Mouse (Mus musculus): Measurements from ENCODE around the gene Atrip. TPM values are rescaled to one million over a fixed set of nuclear protein-coding genes. Genes with fewer than 3 reads are reported as not detected.

Atrip gene
- total and polyA plus RNA-seq, 2 experiments = 5.1 to 10.3 TPM

GRCm38 (mm10) chr9:109111101-109111500 lies 37.2 kb upstream of the Atrip start:
- Histone ChIP-seq H3K9ac (ENCODE audit: low read depth, low read length) (no peak overlapping the region), H3K27me3 (ENCODE audit: control insufficient read depth, insufficient read depth, low read length) (no peaks in the 10 kb centered on the region), H3K4me1 (ENCODE audit: control insufficient read depth, insufficient read depth, low read length) (peaks cover 2% of the 10 kb centered on the region; the same call in 1 of the 2 replicates), H3K27ac (replicated peaks; ENCODE audit: insufficient read depth, low read depth, low read length) (no peak overlapping the region), H3K36me3 (ENCODE audit: control insufficient read depth, insufficient read depth, low read length) (peaks cover 18% of the 10 kb centered on the region; the same call in 1 of the 2 replicates), H3K4me3 (ENCODE audit: insufficient read depth, low read depth, low read length) (no peak overlapping the region), H3K79me2 (ENCODE audit: control insufficient read depth, insufficient read depth, low read length) (no peaks in the 10 kb centered on the region)
- WGBS = 81% methylated on average over 4 of the region's 4 CpGs
- DNase-seq (ENCODE audit: extremely low read depth, low read depth, low spot score) = no peak
- TF ChIP-seq POLR2A (IDR thresholded peaks at IDR 0.05; ENCODE audit: extremely low read depth, insufficient read depth, low read length) (no peak), CTCF (IDR thresholded peaks at IDR 0.05; ENCODE audit: low read depth, low read length) (no peak)

GRCm38 (mm10) chr9:109110240-109110639 lies 36.3 kb upstream of the Atrip start:
- Histone ChIP-seq H3K36me3 (ENCODE audit: control insufficient read depth, insufficient read depth, low read length) (peaks cover 13% of the 10 kb centered on the region; the same call in 1 of the 2 replicates), H3K27me3 (ENCODE audit: control insufficient read depth, insufficient read depth, low read length) (no peaks in the 10 kb centered on the region), H3K4me1 (ENCODE audit: control insufficient read depth, insufficient read depth, low read length) (peaks cover 2% of the 10 kb centered on the region; the same call in 1 of the 2 replicates), H3K4me3 (ENCODE audit: insufficient read depth, low read depth, low read length) (no peak overlapping the region), H3K27ac (replicated peaks; ENCODE audit: insufficient read depth, low read depth, low read length) (no peak overlapping the region), H3K9ac (ENCODE audit: low read depth, low read length) (no peak overlapping the region), H3K79me2 (ENCODE audit: control insufficient read depth, insufficient read depth, low read length) (no peaks in the 10 kb centered on the region)
- TF ChIP-seq POLR2A (IDR thresholded peaks at IDR 0.05; ENCODE audit: extremely low read depth, insufficient read depth, low read length) (no peak), CTCF (IDR thresholded peaks at IDR 0.05; ENCODE audit: low read depth, low read length) (no peak)
- no peak for DNase-seq (ENCODE audit: extremely low read depth, low read depth, low spot score)
- 96% methylated on average over 11 of the region's 11 CpGs for WGBS

GRCm38 (mm10) chr9:109107341-109107740 lies 33.4 kb upstream of the Atrip start:
- Histone ChIP-seq H3K4me1 (ENCODE audit: control insufficient read depth, insufficient read depth, low read length) (no peaks in the 10 kb centered on the region), H3K36me3 (ENCODE audit: control insufficient read depth, insufficient read depth, low read length) (peaks cover 3% of the 10 kb centered on the region; the same call in 1 of the 2 replicates), H3K79me2 (ENCODE audit: control insufficient read depth, insufficient read depth, low read length) (no peaks in the 10 kb centered on the region), H3K27me3 (ENCODE audit: control insufficient read depth, insufficient read depth, low read length) (no peaks in the 10 kb centered on the region), H3K9ac (ENCODE audit: low read depth, low read length) (no peak overlapping the region), H3K27ac (replicated peaks; ENCODE audit: insufficient read depth, low read depth, low read length) (no peak overlapping the region), H3K4me3 (ENCODE audit: insufficient read depth, low read depth, low read length) (no peak overlapping the region)
- WGBS = 84% methylated on average over 6 of the region's 6 CpGs
- DNase-seq (ENCODE audit: extremely low read depth, low read depth, low spot score) = no peak
- TF ChIP-seq POLR2A (IDR thresholded peaks at IDR 0.05; ENCODE audit: extremely low read depth, insufficient read depth, low read length) (no peak), CTCF (IDR thresholded peaks at IDR 0.05; ENCODE audit: low read depth, low read length) (no peak)

DNA sequence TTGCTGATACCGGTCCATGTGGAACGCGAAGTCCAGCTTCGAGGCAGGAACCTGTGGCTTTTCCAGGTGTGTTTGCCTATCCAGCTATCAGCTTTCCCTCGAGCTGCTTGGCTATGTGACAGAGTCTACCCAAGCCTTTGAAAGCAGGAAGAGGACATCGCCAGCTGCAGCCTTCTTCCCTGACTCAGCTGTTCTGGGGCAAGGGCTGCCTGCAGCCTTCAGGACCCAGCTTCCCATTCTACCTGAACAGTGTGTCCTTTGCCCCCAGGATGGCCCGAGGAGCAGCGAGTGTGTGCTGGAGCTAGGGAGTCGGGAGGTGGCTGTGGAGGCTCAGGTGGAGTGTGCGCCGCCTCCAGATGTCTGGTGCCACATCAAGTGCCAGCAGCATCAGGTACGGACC lies 31.7 kb upstream of the Atrip start:
- H3K27me3 ChIP-seq (ENCODE audit: control insufficient read depth, insufficient read depth, low read length) = no peaks in the 10 kb centered on the region
- H3K9ac ChIP-seq (ENCODE audit: low read depth, low read length) = no peak overlapping the region
- no peaks in the 10 kb centered on the region for H3K4me1 ChIP-seq (ENCODE audit: control insufficient read depth, insufficient read depth, low read length)
- H3K27ac ChIP-seq (replicated peaks; ENCODE audit: insufficient read depth, low read depth, low read length) = no peak overlapping the region
- H3K79me2 ChIP-seq (ENCODE audit: control insufficient read depth, insufficient read depth, low read length) = no peaks in the 10 kb centered on the region; the same call in 1 of the 2 replicates
- H3K36me3 ChIP-seq (ENCODE audit: control insufficient read depth, insufficient read depth, low read length) = peaks cover 3% of the 10 kb centered on the region; the same call in 1 of the 2 replicates
- WGBS = 76% methylated on average over 12 of the region's 12 CpGs
- TF ChIP-seq CTCF (IDR thresholded peaks at IDR 0.05; ENCODE audit: low read depth, low read length) = no peak
- TF ChIP-seq POLR2A (IDR thresholded peaks at IDR 0.05; ENCODE audit: extremely low read depth, insufficient read depth, low read length) = no peak
- no peak for DNase-seq (ENCODE audit: extremely low read depth, low read depth, low spot score)
- no peak overlapping the region for H3K4me3 ChIP-seq (ENCODE audit: insufficient read depth, low read depth, low read length)

GRCm38 (mm10) chr9:109105011-109105410 lies 31.1 kb upstream of the Atrip start:
- no peak for TF ChIP-seq POLR2A (IDR thresholded peaks at IDR 0.05; ENCODE audit: extremely low read depth, insufficient read depth, low read length)
- WGBS = 89% methylated on average over 12 of the region's 12 CpGs
- no peaks in the 10 kb centered on the region for H3K27me3 ChIP-seq (ENCODE audit: control insufficient read depth, insufficient read depth, low read length)
- peaks cover 3% of the 10 kb centered on the region; the same call in 1 of the 2 replicates for H3K36me3 ChIP-seq (ENCODE audit: control insufficient read depth, insufficient read depth, low read length)
- H3K9ac ChIP-seq (ENCODE audit: low read depth, low read length) = no peak overlapping the region
- peaks cover 1% of the 10 kb centered on the region; the same call in 1 of the 2 replicates for H3K79me2 ChIP-seq (ENCODE audit: control insufficient read depth, insufficient read depth, low read length)
- no peaks in the 10 kb centered on the region for H3K4me1 ChIP-seq (ENCODE audit: control insufficient read depth, insufficient read depth, low read length)
- no peak overlapping the region for H3K4me3 ChIP-seq (ENCODE audit: insufficient read depth, low read depth, low read length)
- DNase-seq (ENCODE audit: extremely low read depth, low read depth, low spot score) = no peak
- H3K27ac ChIP-seq (replicated peaks; ENCODE audit: insufficient read depth, low read depth, low read length) = no peak overlapping the region

DNA sequence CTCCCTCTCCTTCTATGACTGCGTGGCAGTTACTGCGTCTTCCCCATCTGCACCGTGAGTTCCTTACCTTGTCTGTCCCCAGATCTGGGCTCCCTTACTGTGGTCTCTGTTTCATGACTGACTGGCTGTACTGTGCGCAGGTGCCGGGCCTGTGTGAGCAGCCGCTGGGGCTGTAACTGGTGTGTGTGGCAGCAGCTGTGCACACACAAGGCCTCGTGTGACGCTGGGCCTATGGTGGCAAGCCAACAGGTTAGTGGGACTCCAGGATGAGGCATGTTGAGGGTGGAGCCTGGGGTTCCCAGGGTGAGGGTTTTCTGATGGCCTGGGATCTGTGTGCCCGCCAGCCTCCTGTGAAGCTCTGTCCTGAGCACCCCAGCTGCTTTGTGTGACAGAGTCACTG lies 30.2 kb upstream of the Atrip start:
- Histone ChIP-seq H3K4me3 (ENCODE audit: insufficient read depth, low read depth, low read length) (no peak overlapping the region), H3K4me1 (ENCODE audit: control insufficient read depth, insufficient read depth, low read length) (peaks cover under 1% of the 10 kb centered on the region; the same call in 1 of the 2 replicates), H3K9ac (ENCODE audit: low read depth, low read length) (no peak overlapping the region), H3K36me3 (ENCODE audit: control insufficient read depth, insufficient read depth, low read length) (0 out of 2 replicates have a peak, but pooled peaks cover 3% of the 10 kb centered on the region), H3K79me2 (ENCODE audit: control insufficient read depth, insufficient read depth, low read length) (peaks cover 10% of the 10 kb centered on the region), H3K27ac (replicated peaks; ENCODE audit: insufficient read depth, low read depth, low read length) (no peak overlapping the region), H3K27me3 (ENCODE audit: control insufficient read depth, insufficient read depth, low read length) (no peaks in the 10 kb centered on the region)
- WGBS = 94% methylated on average over 9 of the region's 9 CpGs
- TF ChIP-seq POLR2A (IDR thresholded peaks at IDR 0.05; ENCODE audit: extremely low read depth, insufficient read depth, low read length) (no peak), CTCF (IDR thresholded peaks at IDR 0.05; ENCODE audit: low read depth, low read length) (no peak)
- DNase-seq (ENCODE audit: extremely low read depth, low read depth, low spot score) = no peak

All from liver, adult 2 months (tissue).